ENCODE assay signal across 9 mouse cellular contexts in genomic region chr13:115031177-115032000, GRCm38 (mm10). TPM values are rescaled to one million over a fixed set of nuclear protein-coding genes. Genes with fewer than 3 reads are reported as not detected.
DNase-seq lines count a peak whose midpoint lies in the region; ATAC-seq and TF ChIP-seq lines count a peak whose summit lies in the region.
"Had no signal": no experiment of that assay in that cellular context is flagged by ENCODE, and none has a peak within 500 bp of the region (broad histone marks: within the 10 kb centered on the region; RNA-seq: fewer than 3 reads in every experiment).

No protein-coding gene starts in this region.

- no peak overlapping the region for H3K4me3 ChIP-seq in heart, embryonic 12.5 days
- no peak overlapping the region for H3K4me3 ChIP-seq in midbrain, embryonic 11.5 days (ENCODE audit: low read depth, low read length)
- H3K4me3 ChIP-seq in midbrain, embryonic 10.5 days: no peak overlapping the region
- H3K4me3 ChIP-seq in kidney, adult 2 months (ENCODE audit: insufficient read depth, low read depth, low read length): no peak overlapping the region
- no peak overlapping the region for H3K4me3 ChIP-seq in stomach, embryonic 14.5 days (ENCODE audit: low read depth, low read length)
- H3K4me3 ChIP-seq: left cerebral cortex, adult 2 months had no signal

- H3K9me3 ChIP-seq in heart, embryonic 12.5 days (replicated peaks): no peaks in the 10 kb centered on the region
- H3K9me3 ChIP-seq in midbrain, embryonic 11.5 days (ENCODE audit: control insufficient read depth, low read length): no peaks in the 10 kb centered on the region
- no peaks in the 10 kb centered on the region for H3K9me3 ChIP-seq in midbrain, embryonic 10.5 days (replicated peaks)
- no peaks in the 10 kb centered on the region for H3K9me3 ChIP-seq in stomach, embryonic 14.5 days (ENCODE audit: control insufficient read depth, low read depth, low read length)

- 69% methylated on average over 17 of the region's 17 CpGs for WGBS in heart, embryonic 12.5 days
- 89% methylated on average over 17 of the region's 17 CpGs for WGBS in midbrain, embryonic 11.5 days
- 91% methylated on average over 17 of the region's 17 CpGs for WGBS in midbrain, embryonic 10.5 days
- WGBS in kidney, adult 2 months: 38% methylated on average over 17 of the region's 17 CpGs
- WGBS in stomach, embryonic 14.5 days: 72% methylated on average over 17 of the region's 17 CpGs

- no peak for TF ChIP-seq POLR2A in kidney, adult 2 months (IDR thresholded peaks at IDR 0.05; ENCODE audit: low read depth, low read length)

- H3K27ac ChIP-seq in heart, embryonic 12.5 days (ENCODE audit: poor library complexity, severe bottlenecking): peak overlapping the region; percentile 42; the same call in 1 of the 2 replicates
- H3K27ac ChIP-seq in midbrain, embryonic 11.5 days (ENCODE audit: low read depth, low read length): no peak overlapping the region
- no peak overlapping the region for H3K27ac ChIP-seq in midbrain, embryonic 10.5 days (replicated peaks)
- peak overlapping the region; percentile 89 for H3K27ac ChIP-seq in kidney, adult 2 months (ENCODE audit: insufficient read depth, low read depth, low read length)
- H3K27ac ChIP-seq in stomach, embryonic 14.5 days (ENCODE audit: low read length): 0 out of 2 replicates have a peak overlapping the region, but pooled peaks have one; percentile 12
- H3K27ac ChIP-seq: left cerebral cortex, adult 2 months had no signal

- H3K9ac ChIP-seq in heart, embryonic 12.5 days: no peak overlapping the region
- no peak overlapping the region for H3K9ac ChIP-seq in midbrain, embryonic 11.5 days (ENCODE audit: low read length)
- no peak overlapping the region for H3K9ac ChIP-seq in stomach, embryonic 14.5 days (replicated peaks; ENCODE audit: low read depth, low read length)

- no peaks in the 10 kb centered on the region for H3K27me3 ChIP-seq in heart, embryonic 12.5 days (replicated peaks)
- no peaks in the 10 kb centered on the region for H3K27me3 ChIP-seq in midbrain, embryonic 11.5 days (ENCODE audit: control insufficient read depth, insufficient read depth, low read length)
- H3K27me3 ChIP-seq in midbrain, embryonic 10.5 days (ENCODE audit: low read depth, poor library complexity, severe bottlenecking): no peaks in the 10 kb centered on the region
- H3K27me3 ChIP-seq in kidney, adult 2 months (replicated peaks; ENCODE audit: control insufficient read depth, insufficient read depth, low read length): no peaks in the 10 kb centered on the region
- no peaks in the 10 kb centered on the region for H3K27me3 ChIP-seq in stomach, embryonic 14.5 days (ENCODE audit: control insufficient read depth, insufficient read depth, low read length)

- DNase-seq in heart, postnatal 36 days: no peak
- DNase-seq in midbrain, embryonic 11.5 days (ENCODE audit: low spot score, missing footprints): peak; percentile 78
- no peak for DNase-seq in midbrain, embryonic 10.5 days (ENCODE audit: low spot score)
- peak; percentile 90 for DNase-seq in kidney, adult 2 months
- DNase-seq in left cerebral cortex, postnatal 14 days (ENCODE audit: low spot score in 2 of 2): no peak
- no peak for DNase-seq in gastrocnemius, postnatal 25 days

- intact Hi-C loops in heart, postnatal 36 days (cut with DNase I): no loop called here
- intact Hi-C loops in left cerebral cortex, postnatal 14 days (cut with DNase I): no loop called here

- peaks cover 6% of the 10 kb centered on the region; the same call in 1 of the 2 replicates for H3K36me3 ChIP-seq in heart, embryonic 12.5 days
- H3K36me3 ChIP-seq in midbrain, embryonic 11.5 days (ENCODE audit: control insufficient read depth, insufficient read depth, low read length): no peaks in the 10 kb centered on the region
- H3K36me3 ChIP-seq in midbrain, embryonic 10.5 days: no peaks in the 10 kb centered on the region
- no peaks in the 10 kb centered on the region for H3K36me3 ChIP-seq in kidney, adult 2 months (ENCODE audit: control insufficient read depth, insufficient read depth, low read length)
- no peaks in the 10 kb centered on the region for H3K36me3 ChIP-seq in stomach, embryonic 14.5 days (ENCODE audit: control insufficient read depth, insufficient read depth, low read length)

- no peak for ATAC-seq in heart, embryonic 12.5 days (ENCODE audit: insufficient number of reproducible peaks, low FRiP score)
- ATAC-seq in midbrain, embryonic 11.5 days (ENCODE audit: low FRiP score): no peak
- no peak for ATAC-seq in stomach, embryonic 14.5 days (ENCODE audit: insufficient number of reproducible peaks, insufficient read depth, low FRiP score, low read depth)

- TF ChIP-seq CTCF in kidney, adult 2 months (conservative IDR thresholded peaks at IDR 0.05; ENCODE audit: insufficient read depth, insufficient read length, low read depth, low read length): no peak

- no peak overlapping the region for H3K4me2 ChIP-seq in heart, embryonic 12.5 days
- H3K4me2 ChIP-seq in midbrain, embryonic 11.5 days: no peak overlapping the region
- H3K4me2 ChIP-seq in stomach, embryonic 14.5 days (replicated peaks; ENCODE audit: low read depth, low read length): no peak overlapping the region

- H3K4me1 ChIP-seq in heart, embryonic 12.5 days (replicated peaks): peaks cover 4% of the 10 kb centered on the region; the same call in 1 of the 2 replicates
- no peaks in the 10 kb centered on the region for H3K4me1 ChIP-seq in midbrain, embryonic 11.5 days (ENCODE audit: control insufficient read depth, insufficient read depth, low read length)
- no peaks in the 10 kb centered on the region for H3K4me1 ChIP-seq in midbrain, embryonic 10.5 days
- H3K4me1 ChIP-seq in kidney, adult 2 months (ENCODE audit: control insufficient read depth, insufficient read depth, low read length): peaks cover 13% of the 10 kb centered on the region; the same call in 1 of the 2 replicates
- H3K4me1 ChIP-seq in stomach, embryonic 14.5 days (ENCODE audit: control insufficient read depth, insufficient read depth, low read length): 0 out of 2 replicates have a peak, but pooled peaks cover 1% of the 10 kb centered on the region

RNA-seq across cellular contexts. Expression of gene Pelo, which starts 58.6 kb away (rescaled TPM):
- 7.1 TPM in 2 replicates for polyA plus RNA-seq in heart, embryonic 12.5 days (2016; fragmentation: Nextera tagmentation; extraction: Ambion mirVana)
- 10 to 100 TPM; 17.2 to 17.8 TPM for total RNA-seq in heart, postnatal 36 days (2021)
- 6.7 and 7.4 TPM in 2 replicates for polyA plus RNA-seq in midbrain, embryonic 11.5 days (2014; fragmentation: Nextera tagmentation; extraction: Ambion mirVana)
- 5.9 and 7.7 TPM in 2 replicates for polyA plus RNA-seq in midbrain, embryonic 10.5 days (2016; fragmentation: Nextera tagmentation; extraction: Ambion mirVana)
- 29.0 and 32.3 TPM in 2 replicates for polyA plus RNA-seq in kidney, adult 2 months (2012; rRNA removed)
- polyA plus RNA-seq in stomach, embryonic 14.5 days (2014; fragmentation: Nextera tagmentation; extraction: Ambion mirVana): 5.7 and 6.7 TPM in 2 replicates
- 10 to 100 TPM; 19.3 to 23.5 TPM for total RNA-seq in left cerebral cortex, postnatal 14 days (2021)
- total RNA-seq in gastrocnemius, postnatal 25 days (2021): 10 to 100 TPM in 1 of 2 experiments, 1 to 10 TPM in 1; 9.7 to 11.8 TPM

Comparison
In these comparisons a context has a peak if more than half of its experiments do, and no peak if none do; other contexts are left out.
1. DNase-seq: peak in midbrain, embryonic 11.5 days (single experiment) and kidney, adult 2 months (single experiment); none in heart, postnatal 36 days (0 of 2), midbrain, embryonic 10.5 days (single experiment), left cerebral cortex, postnatal 14 days (0 of 2) and gastrocnemius, postnatal 25 days (single experiment).
2. H3K27ac ChIP-seq: peak in heart, embryonic 12.5 days (single experiment), kidney, adult 2 months (single experiment) and stomach, embryonic 14.5 days (single experiment); none in midbrain, embryonic 11.5 days (single experiment) and midbrain, embryonic 10.5 days (single experiment).